ENCODE assay signal across 18 mouse cellular contexts in the genomic region with DNA sequence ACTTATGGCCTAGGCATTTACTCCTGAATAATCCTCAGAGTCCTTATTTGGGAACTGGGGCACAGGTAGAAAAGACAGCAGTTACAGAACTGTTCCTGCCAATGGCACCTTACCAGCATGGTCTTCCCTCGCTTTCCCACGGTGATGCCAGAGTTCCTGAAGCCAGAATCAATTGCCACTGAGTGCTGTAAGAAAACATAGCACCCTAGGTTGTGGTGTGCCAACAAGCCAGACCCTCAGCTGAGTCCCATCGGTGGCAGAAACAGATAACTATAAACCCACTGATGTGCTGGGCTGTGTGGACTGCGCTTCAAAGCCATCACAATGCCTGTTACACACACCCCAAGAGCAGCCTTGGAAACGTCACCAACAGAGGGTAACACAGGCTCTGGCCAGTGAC.
"Had no signal": no experiment of that assay in that cellular context is flagged by ENCODE, and none has a peak within 500 bp of the region (broad histone marks: within the 10 kb centered on the region; RNA-seq: fewer than 3 reads in every experiment).

No protein-coding gene starts in this region.

- H3K27me3 ChIP-seq: midbrain, embryonic 13.5 days; midbrain, embryonic 15.5 days; neural tube, embryonic 13.5 days; neural tube, embryonic 15.5 days had no signal

- DNase-seq: lung, adult 18-20 months; lung, embryonic 14.5 days; lung, postnatal 10 days; lung, postnatal 4 days; retina, postnatal 1 day; right cerebral cortex, adult 18-20 months; right cerebral cortex, postnatal 25 days; right cerebral cortex, postnatal 4 days; spleen, adult 18-20 months; thymus, adult 18-20 months; thymus, postnatal 14 days; thymus, postnatal 36 days had no signal

- H3K4me3 ChIP-seq: midbrain, embryonic 10.5 days; midbrain, embryonic 13.5 days; midbrain, embryonic 15.5 days; myocyte; neural tube, embryonic 13.5 days; neural tube, embryonic 15.5 days had no signal

- H3K9ac ChIP-seq: lung, embryonic 14.5 days; midbrain, embryonic 13.5 days; midbrain, embryonic 15.5 days; neural tube, embryonic 13.5 days; neural tube, embryonic 15.5 days had no signal

- ATAC-seq: midbrain, embryonic 13.5 days; midbrain, embryonic 15.5 days had no signal

- H3K27ac ChIP-seq: midbrain, embryonic 10.5 days; midbrain, embryonic 13.5 days; midbrain, embryonic 15.5 days; neural tube, embryonic 13.5 days; neural tube, embryonic 15.5 days had no signal

- H3K9me3 ChIP-seq: midbrain, embryonic 10.5 days; midbrain, embryonic 13.5 days; midbrain, embryonic 15.5 days; neural tube, embryonic 13.5 days; neural tube, embryonic 15.5 days had no signal

- H3K4me1 ChIP-seq: midbrain, embryonic 10.5 days; midbrain, embryonic 13.5 days; midbrain, embryonic 15.5 days had no signal

- H3K4me2 ChIP-seq: lung, embryonic 14.5 days; midbrain, embryonic 13.5 days; midbrain, embryonic 15.5 days; neural tube, embryonic 13.5 days; neural tube, embryonic 15.5 days had no signal
